Mouse (Mus musculus): ENCODE data around the gene Fut2. TPM values are rescaled to one million over a fixed set of nuclear protein-coding genes. Genes with fewer than 3 reads are reported as not detected.

Gene Fut2
- polyA plus RNA-seq (2012; rRNA removed), result 8.6 and 9.1 TPM in 2 replicates

GRCm38 (mm10) chr7:45666161-45666560 lies at the start of gene Fut2:
Fut2 (minus strand) TSS chr7:45666394.

GRCm38 (mm10) chr7:45715090-45715708 lies 49.0 kb upstream of the Fut2 start, which contains the start of gene Rpl18:
Rpl18 (plus strand) TSS chr7:45715457.

GRCm38 (mm10) chr7:45704730-45705442 lies 38.7 kb upstream of the Fut2 start, which contains the start of gene Dbp:
Dbp (plus strand) TSS chr7:45705088.

GRCm38 (mm10) chr7:45699523-45700141 lies 33.4 kb upstream of the Fut2 start, which contains the start of gene Car11:
Car11 (plus strand) TSS chr7:45699843.

GRCm38 (mm10) chr7:45693921-45694591 lies 27.9 kb upstream of the Fut2 start, which contains the start of gene Sec1:
Sec1 (minus strand) TSS chr7:45694402.

GRCm38 (mm10) chr7:45683396-45684050 lies 17.3 kb upstream of the Fut2 start, which contains the start of gene Ntn5:
Ntn5 (plus strand) TSS chr7:45684022.

GRCm38 (mm10) chr7:45639561-45640027 lies 26.6 kb downstream of the Fut2 start, which contains the start of gene Mamstr:
Mamstr (plus strand) TSS chr7:45639977.

GRCm38 (mm10) chr7:45627261-45627660 lies 38.9 kb downstream of the Fut2 start, which contains the start of gene Rasip1:
Rasip1 (plus strand) TSS chr7:45627488.

GRCm38 (mm10) chr7:45621443-45621842 lies 44.8 kb downstream of the Fut2 start, which contains the start of gene Izumo1:
Izumo1 (plus strand) TSS chr7:45621811.

GRCm38 (mm10) chr7:45617042-45617695 lies 49.0 kb downstream of the Fut2 start, which contains the start of gene Fut1:
Fut1 (plus strand) TSS chr7:45617289.

Other genes with a start within 250 kb of the Fut2 start
- 30.6 and 32.8 TPM in 2 replicates for gene Lhb, start 245.6 kb downstream of the Fut2 start, polyA plus RNA-seq (2012; rRNA removed)
- gene Gys1, start 231.6 kb downstream of the Fut2 start, polyA plus RNA-seq (2012; rRNA removed), result 61.3 and 69.1 TPM in 2 replicates
- gene Ruvbl2, start 228.3 kb downstream of the Fut2 start, polyA plus RNA-seq (2012; rRNA removed), result 136 and 158 TPM in 2 replicates
- 3,494 and 4,463 TPM in 2 replicates for gene Ftl1, start 206.5 kb downstream of the Fut2 start, polyA plus RNA-seq (2012; rRNA removed)
- gene Bax, start 199.5 kb downstream of the Fut2 start, polyA plus RNA-seq (2012; rRNA removed), result 193 and 194 TPM in 2 replicates
- gene Tulp2, start 184.5 kb downstream of the Fut2 start, polyA plus RNA-seq (2012; rRNA removed), result 33.8 and 34.3 TPM in 2 replicates
- not detected in 2 replicates for gene Gm45808, start 179.6 kb downstream of the Fut2 start, polyA plus RNA-seq (2012; rRNA removed)
- 5.4 and 8.6 TPM in 2 replicates for gene Dhdh, start 177.6 kb downstream of the Fut2 start, polyA plus RNA-seq (2012; rRNA removed)
- 409 and 461 TPM in 2 replicates for gene Nucb1, start 156.0 kb downstream of the Fut2 start, polyA plus RNA-seq (2012; rRNA removed)
- gene Ppp1r15a, start 140.1 kb downstream of the Fut2 start, polyA plus RNA-seq (2012; rRNA removed), result 57.1 and 60.9 TPM in 2 replicates
- gene Plekha4, start 140.1 kb downstream of the Fut2 start, polyA plus RNA-seq (2012; rRNA removed), result 29.4 and 35.1 TPM in 2 replicates
- gene Hsd17b14, start 111.5 kb downstream of the Fut2 start, polyA plus RNA-seq (2012; rRNA removed), result 1.4 and 3.4 TPM in 2 replicates
- gene Bcat2, start 96.2 kb downstream of the Fut2 start, polyA plus RNA-seq (2012; rRNA removed), result 129 and 164 TPM in 2 replicates
- 0.21 and 0.23 TPM in 2 replicates for gene Fgf21, start 50.9 kb downstream of the Fut2 start, polyA plus RNA-seq (2012; rRNA removed)
- 0.13 and 0.14 TPM in 2 replicates for gene Fut1, start 49.1 kb downstream of the Fut2 start, polyA plus RNA-seq (2012; rRNA removed)
- 0.38 and 0.40 TPM in 2 replicates for gene Izumo1, start 44.6 kb downstream of the Fut2 start, polyA plus RNA-seq (2012; rRNA removed)
- gene Rasip1, start 38.9 kb downstream of the Fut2 start, polyA plus RNA-seq (2012; rRNA removed), result 34.6 and 43.6 TPM in 2 replicates
- 9.0 and 9.6 TPM in 2 replicates for gene Mamstr, start 26.4 kb downstream of the Fut2 start, polyA plus RNA-seq (2012; rRNA removed)
- 1.6 and 2.1 TPM in 2 replicates for gene Ntn5, start 17.6 kb upstream of the Fut2 start, polyA plus RNA-seq (2012; rRNA removed)
- gene Sec1, start 28.0 kb upstream of the Fut2 start, polyA plus RNA-seq (2012; rRNA removed), result 0.73 and 0.98 TPM in 2 replicates
- gene Car11, start 33.4 kb upstream of the Fut2 start, polyA plus RNA-seq (2012; rRNA removed), result 18.0 and 20.0 TPM in 2 replicates
- gene Dbp, start 38.7 kb upstream of the Fut2 start, polyA plus RNA-seq (2012; rRNA removed), result 92.6 and 115 TPM in 2 replicates
- 1,751 and 1,782 TPM in 2 replicates for gene Rpl18, start 49.1 kb upstream of the Fut2 start, polyA plus RNA-seq (2012; rRNA removed)
- gene Sphk2, start 51.6 kb upstream of the Fut2 start, polyA plus RNA-seq (2012; rRNA removed), result 88.6 and 89.2 TPM in 2 replicates
- gene Fam83e, start 54.8 kb upstream of the Fut2 start, polyA plus RNA-seq (2012; rRNA removed), result 1.4 and 2.3 TPM in 2 replicates
- gene Spaca4, start 59.4 kb upstream of the Fut2 start, polyA plus RNA-seq (2012; rRNA removed), result not detected in 2 replicates
- 14.7 and 15.5 TPM in 2 replicates for gene Lmtk3, start 117.3 kb upstream of the Fut2 start, polyA plus RNA-seq (2012; rRNA removed)
- 1.00 and 1.4 TPM in 2 replicates for gene Sult2b1, start 118.3 kb upstream of the Fut2 start, polyA plus RNA-seq (2012; rRNA removed)
- 53.4 and 103 TPM in 2 replicates for gene Cyth2, start 148.2 kb upstream of the Fut2 start, polyA plus RNA-seq (2012; rRNA removed)
- gene Kcnj14, start 158.4 kb upstream of the Fut2 start, polyA plus RNA-seq (2012; rRNA removed), result 0.96 and 1.2 TPM in 2 replicates
- 38.0 and 40.6 TPM in 2 replicates for gene Grwd1, start 164.6 kb upstream of the Fut2 start, polyA plus RNA-seq (2012; rRNA removed)
- gene Kdelr1, start 206.4 kb upstream of the Fut2 start, polyA plus RNA-seq (2012; rRNA removed), result 330 and 392 TPM in 2 replicates
- gene Grin2d, start 212.0 kb upstream of the Fut2 start, polyA plus RNA-seq (2012; rRNA removed), result 4.1 and 7.2 TPM in 2 replicates
- gene Syngr4, start 230.3 kb upstream of the Fut2 start, polyA plus RNA-seq (2012; rRNA removed), result 0.87 and 1.5 TPM in 2 replicates
- gene Tmem143, start 230.5 kb upstream of the Fut2 start, polyA plus RNA-seq (2012; rRNA removed), result 50.4 and 51.3 TPM in 2 replicates